Mouse (Mus musculus) stomach, embryonic 14.5 days (tissue): ENCODE data around the gene Btnl2. TPM values are rescaled to one million over a fixed set of nuclear protein-coding genes. Genes with fewer than 3 reads are reported as not detected.

Source experiments
- ATAC-seq: fragments of 200-750 bp; cut with Nextera tagmentation; 2 replicates; pipeline ENCODE4 v1.8.0; 2017; ENCODE audit warnings: low read depth, moderate TSS enrichment; ENCODE audit not compliant: insufficient number of reproducible peaks, insufficient read depth, low FRiP score
- H3K27ac ChIP-seq: fragments of 300-500 bp; sonication (generic); 2 replicates; pipeline ENCODE4 v1.5.1; 2014; ENCODE audit warnings: mild to moderate bottlenecking, low read length, moderate library complexity, mixed read lengths
- H3K27me3 ChIP-seq: fragments of 300-500 bp; sonication (generic); 2 replicates; pipeline ENCODE4 v1.6.1; 2014; ENCODE audit warnings: low read length, control low read depth, mixed read lengths; ENCODE audit not compliant: control insufficient read depth, insufficient read depth
- H3K36me3 ChIP-seq: fragments of 300-500 bp; sonication (generic); 2 replicates; pipeline ENCODE4 v1.6.1; 2014; ENCODE audit warnings: mild to moderate bottlenecking, control low read depth, low read length, moderate library complexity, mixed read lengths; ENCODE audit not compliant: control insufficient read depth, insufficient read depth
- H3K4me1 ChIP-seq: fragments of 300-500 bp; sonication (generic); 2 replicates; pipeline ENCODE4 v1.6.1; 2014; ENCODE audit warnings: low read length, control low read depth, mixed read lengths; ENCODE audit not compliant: control insufficient read depth, insufficient read depth
- H3K4me2 ChIP-seq: fragments of 300-500 bp; sonication (generic); replicated peaks from 2 replicates; pipeline ENCODE4 v1.6.1; 2014; ENCODE audit warnings: low read depth, low read length, control low read depth
- H3K4me3 ChIP-seq: fragments of 300-500 bp; sonication (generic); 2 replicates; pipeline ENCODE4 v1.5.1; 2014; ENCODE audit warnings: low read depth, low read length, control low read depth
- H3K9ac ChIP-seq: fragments of 300-500 bp; sonication (generic); replicated peaks from 2 replicates; pipeline ENCODE4 v1.6.1; 2014; ENCODE audit warnings: low read depth, mild to moderate bottlenecking, control low read depth, low read length, moderate library complexity, mixed read lengths
- H3K9me3 ChIP-seq: fragments of 300-500 bp; sonication (generic); 2 replicates; pipeline ENCODE4 v1.6.1; 2016; ENCODE audit warnings: low read depth, low read length, control low read depth; ENCODE audit not compliant: control insufficient read depth
- WGBS: fragments of 180-500 bp; shearing (Covaris S2); extraction: QIAGEN DNeasy Blood & Tissue Kit; methylation state at CpG from one replicate; pipeline ENCODE4 v1.1.7; 2014; 5-methylcytosine and 5-hydroxymethylcytosine counted together
- polyA plus RNA-seq: library from polyadenylated mRNA; unstranded; fragments of >200 nt; fragmentation: Nextera tagmentation; extraction: Ambion mirVana; gene quantifications from 2 replicates; pipeline ENCODE4 v1.2.1, GENCODE M21; 2014

Btnl2 gene
- polyA plus RNA-seq, 1 experiment from 2014 or later: 0.13 TPM

DNA sequence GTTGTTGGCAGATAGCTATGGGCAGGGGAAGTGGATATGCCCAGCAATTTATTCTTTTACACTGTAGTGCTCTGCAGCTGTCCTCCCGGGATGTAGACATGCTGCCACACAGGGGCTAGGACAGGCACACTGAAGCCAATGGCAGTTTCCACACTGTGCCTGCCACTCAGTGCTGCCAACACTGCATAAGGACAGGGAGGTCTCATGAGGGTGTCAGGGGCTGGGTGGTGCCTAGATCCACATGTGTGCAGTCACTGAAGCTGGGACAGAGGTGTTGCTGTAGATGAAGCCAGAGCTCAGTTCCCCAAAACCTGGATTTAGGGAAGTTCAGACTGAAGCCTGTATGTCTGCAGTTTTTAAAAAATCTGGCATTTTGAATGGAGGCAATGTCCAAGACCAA is 42.4 kb upstream of the Btnl2 start:
- no peak overlapping the region for H3K4me2 ChIP-seq
- 78% methylated on average over 1 of the region's 1 CpGs for WGBS
- no peaks in the 10 kb centered on the region for H3K36me3 ChIP-seq
- no peaks in the 10 kb centered on the region for H3K27me3 ChIP-seq
- ATAC-seq: no peak
- H3K4me1 ChIP-seq: no peaks in the 10 kb centered on the region
- no peak overlapping the region for H3K4me3 ChIP-seq
- H3K9me3 ChIP-seq: no peaks in the 10 kb centered on the region
- no peak overlapping the region for H3K9ac ChIP-seq
- H3K27ac ChIP-seq: no peak overlapping the region

DNA sequence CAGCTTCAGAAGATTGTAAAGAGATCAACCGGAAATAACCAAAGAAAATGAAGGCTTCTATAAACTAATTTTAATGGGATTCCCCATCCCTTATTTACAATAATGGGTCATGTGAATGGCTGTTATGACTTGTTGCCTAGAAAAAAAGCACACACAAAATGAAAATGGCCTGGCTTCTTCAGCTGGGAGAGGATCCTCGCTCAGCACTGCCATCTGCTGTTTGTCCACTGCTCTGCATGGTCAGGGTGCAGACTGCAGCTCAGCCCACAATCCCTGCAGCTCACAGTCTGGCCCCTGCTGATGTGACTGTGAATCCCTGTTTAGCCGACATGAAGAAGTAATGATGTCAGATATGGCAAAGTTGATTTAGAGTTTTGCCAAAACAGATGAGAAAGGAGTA is 41.2 kb upstream of the Btnl2 start:
- no peaks in the 10 kb centered on the region for H3K9me3 ChIP-seq
- ATAC-seq: no peak

DNA sequence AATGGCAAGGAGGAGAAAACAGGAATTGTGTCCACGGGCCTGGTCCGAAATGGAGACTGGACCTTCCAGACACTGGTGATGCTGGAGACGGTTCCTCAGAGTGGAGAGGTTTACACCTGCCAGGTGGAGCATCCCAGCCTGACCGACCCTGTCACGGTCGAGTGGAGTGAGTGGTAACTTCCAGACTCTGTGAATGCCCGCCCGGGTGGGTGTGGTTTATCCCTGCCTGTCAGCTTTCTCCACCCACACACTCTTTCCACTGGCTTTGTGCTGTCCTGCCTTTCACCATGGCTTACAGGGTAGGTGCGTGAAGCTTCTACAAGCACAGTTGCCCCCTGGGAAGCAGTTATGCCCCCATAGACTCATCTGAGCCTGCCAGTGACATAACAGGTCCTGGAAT is 40.3 kb upstream of the Btnl2 start:
- no peak overlapping the region for H3K9ac ChIP-seq
- ATAC-seq: no peak
- WGBS: 67% methylated on average over 9 of the region's 9 CpGs

More for the DNA sequence above, 41.2 kb upstream of the Btnl2 start:
- Histone ChIP-seq H3K27ac (no peak overlapping the region), H3K4me3 (no peak overlapping the region), H3K9ac (no peak overlapping the region), H3K4me2 (no peak overlapping the region), H3K27me3 (no peaks in the 10 kb centered on the region), H3K36me3 (no peaks in the 10 kb centered on the region), H3K4me1 (no peaks in the 10 kb centered on the region)
- WGBS: 28% methylated on average over 3 of the region's 3 CpGs

DNA sequence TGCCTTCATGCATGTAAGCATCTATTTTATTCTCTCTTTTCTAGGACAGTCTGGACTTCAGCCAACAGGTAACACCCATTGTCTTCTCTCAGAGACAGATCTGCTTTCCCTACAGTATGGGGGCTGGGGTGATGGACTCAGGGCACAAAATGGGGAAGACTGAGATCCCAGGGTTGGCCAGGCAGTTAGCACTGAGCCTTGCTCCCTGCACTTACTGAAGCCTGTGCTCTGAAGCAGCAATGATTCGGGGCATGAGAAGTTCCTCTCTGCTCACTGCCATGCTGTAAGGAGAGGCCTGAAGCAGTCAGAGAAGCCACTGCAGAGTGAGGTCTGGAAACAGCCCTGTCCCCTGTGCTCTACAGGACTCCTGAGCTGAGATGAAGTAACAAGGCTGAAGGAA is 39.1 kb upstream of the Btnl2 start:
- 83% methylated on average over 1 of the region's 1 CpGs for WGBS
- Histone ChIP-seq H3K4me1 (no peaks in the 10 kb centered on the region), H3K4me2 (no peak overlapping the region)

More for the DNA sequence above, 40.3 kb upstream of the Btnl2 start:
- H3K36me3 ChIP-seq: no peaks in the 10 kb centered on the region
- no peaks in the 10 kb centered on the region for H3K4me1 ChIP-seq
- no peaks in the 10 kb centered on the region for H3K9me3 ChIP-seq
- no peak overlapping the region for H3K4me3 ChIP-seq
- no peak overlapping the region for H3K4me2 ChIP-seq
- no peaks in the 10 kb centered on the region for H3K27me3 ChIP-seq
- H3K27ac ChIP-seq: no peak overlapping the region

DNA sequence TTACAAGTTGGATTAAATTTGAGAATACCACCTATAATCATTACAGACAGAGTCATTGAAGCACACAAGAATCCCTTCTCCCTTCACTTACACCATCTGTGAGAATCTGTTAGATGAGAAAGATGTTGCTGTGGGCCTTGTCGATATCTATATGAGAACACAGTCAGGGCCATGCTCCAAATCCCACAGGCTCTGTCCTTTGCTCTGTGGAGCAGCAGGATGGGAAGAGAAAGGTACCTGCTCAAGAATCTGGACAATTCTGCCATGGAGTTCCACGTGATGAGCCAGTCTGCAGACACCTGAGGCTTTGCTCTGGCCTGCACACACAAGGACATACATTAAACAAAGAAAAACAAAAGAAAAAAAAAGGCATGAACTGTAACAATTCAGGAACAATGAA is 37.9 kb upstream of the Btnl2 start:
- H3K27me3 ChIP-seq: no peaks in the 10 kb centered on the region
- no peaks in the 10 kb centered on the region for H3K4me1 ChIP-seq
- no peak overlapping the region for H3K4me2 ChIP-seq
- H3K4me3 ChIP-seq: no peak overlapping the region
- H3K9me3 ChIP-seq: no peaks in the 10 kb centered on the region
- no peak for ATAC-seq
- 68% methylated on average over 2 of the region's 2 CpGs for whole genome bisulfite sequencing
- no peaks in the 10 kb centered on the region for H3K36me3 ChIP-seq
- H3K27ac ChIP-seq: no peak overlapping the region
- H3K9ac ChIP-seq: no peak overlapping the region

More for the DNA sequence above, 39.1 kb upstream of the Btnl2 start:
- no peaks in the 10 kb centered on the region for H3K9me3 ChIP-seq
- ATAC-seq: no peak
- no peak overlapping the region for H3K4me3 ChIP-seq
- no peaks in the 10 kb centered on the region for H3K27me3 ChIP-seq
- H3K9ac ChIP-seq: no peak overlapping the region
- no peak overlapping the region for H3K27ac ChIP-seq
- H3K36me3 ChIP-seq: no peaks in the 10 kb centered on the region

DNA sequence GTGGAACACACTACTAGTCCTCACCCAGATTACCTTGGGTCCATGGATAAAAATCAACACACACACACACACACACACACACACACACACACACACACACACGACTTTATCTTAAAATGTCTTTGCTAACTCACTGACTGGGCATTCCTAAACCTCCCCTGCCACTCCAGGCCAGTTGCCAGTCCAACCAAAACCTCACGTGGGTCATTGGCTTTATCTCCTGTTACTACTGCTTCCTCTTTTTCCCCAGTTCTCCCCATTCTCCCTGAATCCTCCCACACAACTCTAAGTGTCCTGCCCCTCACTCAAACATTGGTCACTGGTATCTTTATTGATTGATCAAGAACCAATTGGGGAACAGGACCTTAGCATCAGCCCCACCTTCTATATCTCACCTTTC is 37.3 kb upstream of the Btnl2 start:
- no peak overlapping the region for H3K9ac ChIP-seq
- 53% methylated on average over 2 of the region's 2 CpGs for WGBS

DNA sequence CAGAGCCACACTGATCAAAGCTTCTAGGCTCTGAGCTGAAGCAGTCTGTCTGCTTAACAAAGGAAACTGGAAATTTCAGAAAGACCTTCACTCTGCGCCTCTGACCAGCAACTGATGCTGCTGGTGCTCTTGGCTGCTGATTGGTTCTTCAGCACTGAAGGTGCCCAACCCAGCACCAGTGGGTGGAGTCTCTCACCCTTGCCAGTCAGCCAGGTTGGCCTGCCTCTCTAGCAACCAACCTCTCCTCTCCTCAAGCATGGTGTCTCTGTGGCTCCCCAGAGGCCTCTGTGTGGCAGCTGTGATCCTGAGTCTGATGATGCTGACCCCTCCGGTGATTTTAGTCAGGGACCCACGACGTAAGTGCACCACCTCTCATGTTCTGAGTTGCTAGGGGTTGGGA is 29.2 kb upstream of the Btnl2 start, which contains the start of gene H2-Eb2:
Gene H2-Eb2, plus strand, starts transcription at position 230 of the 400 bp plus-strand sequence.
- WGBS: 53% methylated on average over 4 of the region's 4 CpGs
- no peak for ATAC-seq
- Histone ChIP-seq H3K27ac (no peak within 1 kb of the TSS), H3K27me3 (no peaks in the 10 kb centered on the region), H3K4me2 (no peak within 1 kb of the TSS), H3K36me3 (no peaks in the 10 kb centered on the region), H3K4me3 (no peak within 1 kb of the TSS), H3K9me3 (no peaks in the 10 kb centered on the region), H3K9ac (no peak within 1 kb of the TSS), H3K4me1 (no peaks in the 10 kb centered on the region)

More for the DNA sequence above, 37.3 kb upstream of the Btnl2 start:
- H3K36me3 ChIP-seq: no peaks in the 10 kb centered on the region
- H3K4me2 ChIP-seq: no peak overlapping the region
- no peak for ATAC-seq
- no peak overlapping the region for H3K27ac ChIP-seq
- H3K27me3 ChIP-seq: no peaks in the 10 kb centered on the region
- no peak overlapping the region for H3K4me3 ChIP-seq
- no peaks in the 10 kb centered on the region for H3K9me3 ChIP-seq
- H3K4me1 ChIP-seq: no peaks in the 10 kb centered on the region

DNA sequence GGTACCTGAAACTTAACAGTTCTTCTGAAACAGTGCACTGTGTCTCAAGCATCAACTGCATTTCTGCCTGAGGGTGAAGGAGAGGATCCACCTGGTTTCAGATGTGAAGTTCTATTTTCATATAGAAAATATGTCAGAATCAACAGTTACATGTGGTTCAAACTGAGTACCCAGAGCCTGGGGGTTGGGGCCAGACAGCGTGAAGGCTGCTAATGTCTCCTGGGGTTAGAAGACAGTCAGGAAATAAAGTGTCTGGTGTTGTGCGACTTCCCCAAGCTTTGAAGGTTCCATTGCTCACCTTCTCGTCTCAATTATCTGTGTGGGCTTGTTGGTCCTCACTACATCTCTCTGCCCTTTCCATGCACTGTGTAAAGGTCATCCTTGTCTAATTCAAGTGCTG is 28.2 kb upstream of the Btnl2 start:
- no peaks in the 10 kb centered on the region for H3K36me3 ChIP-seq
- H3K9ac ChIP-seq: no peak overlapping the region
- ATAC-seq: no peak
- H3K27ac ChIP-seq: no peak overlapping the region
- H3K27me3 ChIP-seq: no peaks in the 10 kb centered on the region
- no peak overlapping the region for H3K4me3 ChIP-seq
- WGBS: 78% methylated on average over 3 of the region's 3 CpGs
- H3K4me1 ChIP-seq: no peaks in the 10 kb centered on the region
- H3K9me3 ChIP-seq: no peaks in the 10 kb centered on the region
- no peak overlapping the region for H3K4me2 ChIP-seq

DNA sequence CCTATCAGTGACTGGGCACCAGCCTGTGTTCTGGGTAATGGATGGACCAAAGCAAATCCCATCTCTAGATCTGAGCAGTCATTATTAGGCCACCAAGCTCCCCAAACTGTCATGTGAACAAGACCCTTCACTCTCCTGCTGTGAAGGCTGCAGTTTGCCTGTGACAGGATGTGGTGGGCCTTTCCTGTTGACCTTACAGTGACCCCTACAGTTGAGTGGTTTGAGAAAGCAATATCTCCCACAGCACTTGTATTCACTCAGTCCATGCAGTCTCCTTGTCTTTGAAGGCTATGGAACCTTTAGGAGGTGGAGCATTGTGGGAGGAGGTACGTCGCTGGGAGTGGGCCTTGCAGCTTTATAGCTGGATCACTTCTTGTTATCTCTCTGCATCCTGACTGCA is 24.8 kb upstream of the Btnl2 start:
- no peaks in the 10 kb centered on the region for H3K36me3 ChIP-seq
- WGBS: 72% methylated on average over 2 of the region's 2 CpGs
- no peak overlapping the region for H3K4me2 ChIP-seq
- H3K4me3 ChIP-seq: no peak overlapping the region
- H3K4me1 ChIP-seq: no peaks in the 10 kb centered on the region
- H3K9me3 ChIP-seq: no peaks in the 10 kb centered on the region
- no peak for ATAC-seq
- no peak overlapping the region for H3K9ac ChIP-seq
- H3K27ac ChIP-seq: no peak overlapping the region
- H3K27me3 ChIP-seq: no peaks in the 10 kb centered on the region
